Mouse (Mus musculus): ENCODE measurements around the gene Ndufa9. TPM values are rescaled to one million over a fixed set of nuclear protein-coding genes. Genes with fewer than 3 reads are reported as not detected.

Ndufa9 gene
- polyA plus RNA-seq, 1 experiment from 2014 or later: 299 TPM

DNA sequence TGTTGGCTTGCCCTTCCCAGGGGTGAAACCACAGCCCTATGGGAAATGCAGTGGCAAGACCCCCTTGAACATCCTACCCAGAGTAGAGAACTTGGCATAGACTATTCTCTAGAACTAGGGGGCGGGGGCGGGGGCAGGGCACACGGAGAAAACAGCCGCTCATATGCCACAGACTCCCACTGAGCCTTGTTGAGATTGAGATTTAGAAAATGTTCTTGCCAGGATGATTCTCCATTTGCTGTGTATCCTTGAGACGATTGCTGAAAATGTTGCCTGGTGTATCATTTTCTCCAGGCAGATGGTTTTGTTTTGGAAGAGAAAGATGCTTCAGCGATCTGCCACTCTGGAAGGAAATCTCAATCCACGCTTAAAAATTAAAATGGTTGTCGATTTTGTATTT is 40.4 kb downstream of the Ndufa9 start:
- ATAC-seq (replicated peaks; ENCODE audit: insufficient number of reproducible peaks, low FRiP score, low TSS enrichment): no peak
- H3K4me2 ChIP-seq: no peak overlapping the region
- no peak overlapping the region for H3K27ac ChIP-seq (ENCODE audit: low read depth, low read length)
- no peaks in the 10 kb centered on the region for H3K4me1 ChIP-seq (ENCODE audit: control insufficient read depth, insufficient read depth, low read length)
- no peaks in the 10 kb centered on the region for H3K27me3 ChIP-seq (ENCODE audit: control insufficient read depth, insufficient read depth, low read length)
- H3K9me3 ChIP-seq (replicated peaks; ENCODE audit: control insufficient read depth, low read length): no peaks in the 10 kb centered on the region
- no peak overlapping the region for H3K9ac ChIP-seq (ENCODE audit: low read depth, low read length)
- WGBS (ENCODE audit: insufficient replicate concordance): 79% methylated on average over 8 of the region's 8 CpGs
- no peaks in the 10 kb centered on the region for H3K36me3 ChIP-seq (ENCODE audit: control insufficient read depth, insufficient read depth, low read length)
- no peak overlapping the region for H3K4me3 ChIP-seq (ENCODE audit: low read depth, low read length)

DNA sequence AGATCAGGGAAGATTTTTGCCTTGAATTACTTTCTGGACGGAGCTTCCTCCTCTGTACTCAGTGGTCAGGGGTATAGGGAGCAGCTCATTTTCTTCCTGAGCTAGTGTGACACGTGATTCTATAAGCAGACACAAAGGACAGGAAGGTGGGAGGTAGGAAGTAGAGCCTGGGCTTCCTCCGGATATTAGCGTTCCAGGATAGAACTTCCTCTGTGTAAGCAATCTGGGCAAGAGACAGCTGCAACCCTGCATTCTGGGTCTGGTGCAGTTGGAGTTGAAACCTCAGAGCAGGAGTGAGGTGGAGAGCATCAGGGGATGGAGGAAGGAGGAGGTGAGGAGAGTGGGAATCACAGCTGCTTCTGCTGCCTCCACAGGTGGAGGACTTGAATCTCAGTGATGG is 40.8 kb downstream of the Ndufa9 start:
- Histone ChIP-seq H3K4me3 (ENCODE audit: low read depth, low read length) (no peak overlapping the region), H3K4me2 (no peak overlapping the region), H3K9ac (ENCODE audit: low read depth, low read length) (no peak overlapping the region), H3K36me3 (ENCODE audit: control insufficient read depth, insufficient read depth, low read length) (no peaks in the 10 kb centered on the region), H3K27ac (ENCODE audit: low read depth, low read length) (no peak overlapping the region), H3K27me3 (ENCODE audit: control insufficient read depth, insufficient read depth, low read length) (no peaks in the 10 kb centered on the region), H3K9me3 (replicated peaks; ENCODE audit: control insufficient read depth, low read length) (no peaks in the 10 kb centered on the region), H3K4me1 (ENCODE audit: control insufficient read depth, insufficient read depth, low read length) (no peaks in the 10 kb centered on the region)
- 53% methylated on average over 4 of the region's 4 CpGs for WGBS (ENCODE audit: insufficient replicate concordance)
- no peak for ATAC-seq (replicated peaks; ENCODE audit: insufficient number of reproducible peaks, low FRiP score, low TSS enrichment)

DNA sequence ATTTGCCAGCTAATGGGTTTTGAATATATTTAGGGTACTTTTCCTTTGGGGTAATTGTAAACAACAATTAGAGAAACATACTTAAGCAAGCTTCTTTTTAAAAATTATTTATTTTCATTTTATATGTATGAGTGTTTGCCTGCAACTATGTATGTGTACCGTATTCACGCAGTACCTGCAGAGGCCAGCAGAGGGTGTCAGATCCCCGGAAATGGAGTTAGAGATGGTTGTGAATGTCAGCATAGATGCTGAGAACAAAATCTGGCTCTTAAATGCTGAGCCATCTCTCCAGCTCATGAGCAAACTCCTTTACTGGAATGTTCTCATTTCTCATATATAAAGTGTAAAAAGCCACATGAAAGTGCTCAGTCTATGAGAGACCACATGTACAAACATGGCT is 42.2 kb downstream of the Ndufa9 start:
- H3K27me3 ChIP-seq (ENCODE audit: control insufficient read depth, insufficient read depth, low read length): no peaks in the 10 kb centered on the region
- no peaks in the 10 kb centered on the region for H3K4me1 ChIP-seq (ENCODE audit: control insufficient read depth, insufficient read depth, low read length)
- 80% methylated on average over 3 of the region's 3 CpGs for WGBS (ENCODE audit: insufficient replicate concordance)

DNA sequence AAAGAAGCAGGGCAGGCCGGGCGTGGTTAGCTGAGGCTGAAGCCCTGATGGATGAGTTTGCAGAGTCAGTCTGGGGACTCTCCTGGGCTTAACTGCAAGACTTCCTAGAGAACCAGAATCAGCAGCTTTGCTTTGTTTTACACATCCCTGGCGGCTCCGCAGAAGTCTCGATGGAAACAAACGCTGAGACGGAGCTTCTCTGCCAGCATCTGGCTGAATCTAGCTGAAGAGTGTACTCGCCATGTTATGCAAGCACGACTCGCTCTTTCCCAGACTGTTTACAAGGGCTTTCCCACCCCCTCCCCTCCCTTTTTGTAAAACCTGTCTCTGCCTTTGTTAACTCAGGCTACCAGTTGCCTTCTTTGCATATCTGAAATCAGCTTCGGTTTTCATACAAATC is 46.0 kb downstream of the Ndufa9 start:
- ATAC-seq (replicated peaks; ENCODE audit: insufficient number of reproducible peaks, low FRiP score, low TSS enrichment): no peak
- Histone ChIP-seq H3K4me3 (ENCODE audit: low read depth, low read length) (no peak overlapping the region), H3K9ac (ENCODE audit: low read depth, low read length) (no peak overlapping the region), H3K9me3 (replicated peaks; ENCODE audit: control insufficient read depth, low read length) (no peaks in the 10 kb centered on the region), H3K27me3 (ENCODE audit: control insufficient read depth, insufficient read depth, low read length) (no peaks in the 10 kb centered on the region), H3K36me3 (ENCODE audit: control insufficient read depth, insufficient read depth, low read length) (no peaks in the 10 kb centered on the region), H3K27ac (ENCODE audit: low read depth, low read length) (no peak overlapping the region), H3K4me2 (no peak overlapping the region), H3K4me1 (ENCODE audit: control insufficient read depth, insufficient read depth, low read length) (no peaks in the 10 kb centered on the region)
- 29% methylated on average over 11 of the region's 11 CpGs for WGBS (ENCODE audit: insufficient replicate concordance)

More for the DNA sequence above, 42.2 kb downstream of the Ndufa9 start:
- H3K27ac ChIP-seq (ENCODE audit: low read depth, low read length): no peak overlapping the region
- no peak overlapping the region for H3K4me3 ChIP-seq (ENCODE audit: low read depth, low read length)
- no peak overlapping the region for H3K9ac ChIP-seq (ENCODE audit: low read depth, low read length)
- no peaks in the 10 kb centered on the region for H3K9me3 ChIP-seq (replicated peaks; ENCODE audit: control insufficient read depth, low read length)
- H3K4me2 ChIP-seq: no peak overlapping the region
- no peaks in the 10 kb centered on the region for H3K36me3 ChIP-seq (ENCODE audit: control insufficient read depth, insufficient read depth, low read length)
- no peak for ATAC-seq (replicated peaks; ENCODE audit: insufficient number of reproducible peaks, low FRiP score, low TSS enrichment)

DNA sequence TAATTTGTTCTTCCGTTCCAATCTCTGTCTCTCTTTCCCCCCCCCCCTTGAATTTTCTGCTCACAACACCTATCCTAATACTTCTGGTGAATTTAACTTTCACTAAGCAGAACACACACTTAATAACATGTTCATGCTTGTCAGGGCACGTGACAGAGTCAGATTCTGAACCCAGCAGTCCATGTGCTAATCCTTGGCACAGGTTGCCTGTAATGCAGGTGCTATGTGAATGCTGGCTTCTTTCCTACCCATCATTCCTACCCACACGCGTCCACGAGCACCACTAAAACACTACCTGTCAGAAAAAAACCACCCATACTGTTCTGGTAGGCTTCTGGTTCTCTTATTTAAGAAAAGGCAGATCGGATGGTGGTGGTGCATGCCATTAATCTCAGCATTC is 54.2 kb downstream of the Ndufa9 start:
- Histone ChIP-seq H3K4me2 (no peak overlapping the region), H3K27me3 (ENCODE audit: control insufficient read depth, insufficient read depth, low read length) (no peaks in the 10 kb centered on the region), H3K4me1 (ENCODE audit: control insufficient read depth, insufficient read depth, low read length) (no peaks in the 10 kb centered on the region), H3K27ac (ENCODE audit: low read depth, low read length) (no peak overlapping the region), H3K9me3 (replicated peaks; ENCODE audit: control insufficient read depth, low read length) (no peaks in the 10 kb centered on the region; the same call in 1 of the 2 replicates), H3K36me3 (ENCODE audit: control insufficient read depth, insufficient read depth, low read length) (no peaks in the 10 kb centered on the region), H3K9ac (ENCODE audit: low read depth, low read length) (no peak overlapping the region), H3K4me3 (ENCODE audit: low read depth, low read length) (no peak overlapping the region)
- ATAC-seq (replicated peaks; ENCODE audit: insufficient number of reproducible peaks, low FRiP score, low TSS enrichment): no peak
- 77% methylated on average over 6 of the region's 6 CpGs for WGBS (ENCODE audit: insufficient replicate concordance)

DNA sequence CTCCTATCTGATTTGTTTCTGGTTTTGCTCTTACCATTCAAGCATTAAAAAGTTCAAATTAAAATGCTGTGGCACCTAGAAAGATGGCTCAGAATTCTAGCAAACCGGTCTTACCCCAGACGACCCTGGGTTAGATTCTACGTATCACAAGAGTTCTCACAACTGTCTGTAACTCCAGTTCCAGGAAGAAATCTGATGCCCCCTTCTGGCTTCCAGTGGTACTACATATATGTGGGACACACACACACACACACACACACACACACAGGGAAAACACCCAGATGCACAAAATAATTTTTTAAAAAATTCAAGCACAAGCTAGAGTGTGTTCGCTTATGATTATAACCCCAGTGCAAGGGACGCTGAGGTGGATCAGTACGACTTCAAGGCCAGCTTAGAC is 55.2 kb downstream of the Ndufa9 start:
- H3K4me1 ChIP-seq (ENCODE audit: control insufficient read depth, insufficient read depth, low read length): no peaks in the 10 kb centered on the region
- H3K4me2 ChIP-seq: no peak overlapping the region
- H3K9ac ChIP-seq (ENCODE audit: low read depth, low read length): no peak overlapping the region
- H3K27ac ChIP-seq (ENCODE audit: low read depth, low read length): no peak overlapping the region
- H3K36me3 ChIP-seq (ENCODE audit: control insufficient read depth, insufficient read depth, low read length): no peaks in the 10 kb centered on the region
- H3K4me3 ChIP-seq (ENCODE audit: low read depth, low read length): no peak overlapping the region
- 90% methylated on average over 6 of the region's 6 CpGs for WGBS (ENCODE audit: insufficient replicate concordance)
- no peak for ATAC-seq (replicated peaks; ENCODE audit: insufficient number of reproducible peaks, low FRiP score, low TSS enrichment)
- H3K9me3 ChIP-seq (replicated peaks; ENCODE audit: control insufficient read depth, low read length): no peaks in the 10 kb centered on the region; the same call in 1 of the 2 replicates
- no peaks in the 10 kb centered on the region for H3K27me3 ChIP-seq (ENCODE audit: control insufficient read depth, insufficient read depth, low read length)

DNA sequence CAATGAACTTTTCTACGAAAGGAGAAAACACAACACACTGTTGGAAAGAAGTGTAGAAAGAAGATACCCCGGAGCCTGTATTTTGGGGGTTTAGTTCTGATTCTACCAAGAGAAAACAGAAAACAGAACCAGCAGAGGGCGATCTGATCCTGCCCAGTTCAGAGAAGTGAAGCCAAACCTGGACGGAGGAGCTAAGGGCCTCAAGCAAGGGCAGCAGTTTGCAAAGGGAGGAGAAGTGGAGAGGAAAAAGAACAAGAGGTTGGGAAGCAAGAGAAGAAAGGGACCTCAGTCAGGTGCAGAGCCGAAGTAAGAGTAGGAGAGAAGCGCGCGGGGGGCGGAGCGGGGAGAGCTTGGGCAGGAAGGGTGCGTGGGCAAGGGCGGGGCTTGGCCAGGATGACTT is 57.0 kb downstream of the Ndufa9 start:
- Histone ChIP-seq H3K9ac (ENCODE audit: low read depth, low read length) (no peak overlapping the region), H3K4me3 (ENCODE audit: low read depth, low read length) (peak overlapping the region; percentile 28), H3K4me1 (ENCODE audit: control insufficient read depth, insufficient read depth, low read length) (no peaks in the 10 kb centered on the region), H3K9me3 (replicated peaks; ENCODE audit: control insufficient read depth, low read length) (no peaks in the 10 kb centered on the region; the same call in 1 of the 2 replicates), H3K27me3 (ENCODE audit: control insufficient read depth, insufficient read depth, low read length) (no peaks in the 10 kb centered on the region), H3K36me3 (ENCODE audit: control insufficient read depth, insufficient read depth, low read length) (no peaks in the 10 kb centered on the region), H3K4me2 (peak overlapping the region; percentile 54), H3K27ac (ENCODE audit: low read depth, low read length) (no peak overlapping the region)
- WGBS (ENCODE audit: insufficient replicate concordance): 28% methylated on average over 12 of the region's 12 CpGs
- ATAC-seq (replicated peaks; ENCODE audit: insufficient number of reproducible peaks, low FRiP score, low TSS enrichment): no peak

DNA sequence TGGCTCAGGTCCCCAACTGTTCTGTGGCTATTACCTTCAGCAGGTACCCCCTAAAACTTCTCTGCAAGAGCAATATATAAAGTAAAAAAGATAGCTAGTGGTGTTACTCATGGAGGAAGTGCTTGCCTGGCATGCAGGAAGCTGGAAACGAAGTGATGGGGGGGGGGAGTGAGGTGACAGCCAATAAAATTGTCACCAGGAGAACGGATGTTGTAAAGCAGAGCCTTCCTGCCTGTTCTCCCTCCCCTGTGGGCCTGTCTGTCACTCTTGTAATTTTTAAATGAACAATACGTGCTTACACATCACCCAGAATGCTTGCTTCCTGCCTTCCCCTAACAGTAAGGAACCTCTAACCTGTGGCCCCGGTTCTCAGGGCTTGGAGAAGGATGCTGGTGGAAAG is 57.4 kb downstream of the Ndufa9 start:
- 32% methylated on average over 4 of the region's 4 CpGs for WGBS (ENCODE audit: insufficient replicate concordance)
- H3K4me2 ChIP-seq: no peak overlapping the region

DNA sequence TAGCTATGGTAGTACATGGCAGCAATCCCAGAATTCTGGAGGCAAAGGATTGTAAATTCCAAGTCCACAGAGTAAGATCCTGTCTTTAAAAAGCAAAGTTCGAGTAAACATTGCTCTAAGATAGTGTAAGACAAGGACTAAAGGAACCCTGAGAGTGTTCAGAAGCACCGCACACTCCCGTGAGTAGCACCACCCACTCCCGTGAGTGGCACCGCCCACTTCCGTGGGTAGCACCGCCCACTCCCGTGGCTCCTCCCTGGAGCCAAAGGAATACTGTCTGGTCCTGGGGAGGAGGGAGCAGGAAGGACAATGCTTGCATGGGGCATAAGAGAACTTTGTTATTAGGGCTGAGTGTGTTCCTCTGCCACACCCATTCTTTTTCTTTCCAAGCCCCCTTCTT is 60.1 kb downstream of the Ndufa9 start:
- ATAC-seq (replicated peaks; ENCODE audit: insufficient number of reproducible peaks, low FRiP score, low TSS enrichment): no peak
- no peaks in the 10 kb centered on the region for H3K36me3 ChIP-seq (ENCODE audit: control insufficient read depth, insufficient read depth, low read length)
- H3K27ac ChIP-seq (ENCODE audit: low read depth, low read length): no peak overlapping the region
- peaks cover 3% of the 10 kb centered on the region; the same call in 1 of the 2 replicates for H3K4me1 ChIP-seq (ENCODE audit: control insufficient read depth, insufficient read depth, low read length)
- no peak overlapping the region for H3K9ac ChIP-seq (ENCODE audit: low read depth, low read length)
- no peaks in the 10 kb centered on the region; the same call in 1 of the 2 replicates for H3K9me3 ChIP-seq (replicated peaks; ENCODE audit: control insufficient read depth, low read length)
- WGBS (ENCODE audit: insufficient replicate concordance): 68% methylated on average over 8 of the region's 8 CpGs
- no peak overlapping the region for H3K4me3 ChIP-seq (ENCODE audit: low read depth, low read length)
- H3K27me3 ChIP-seq (ENCODE audit: control insufficient read depth, insufficient read depth, low read length): no peaks in the 10 kb centered on the region
- H3K4me2 ChIP-seq: no peak overlapping the region

More for the DNA sequence above, 57.4 kb downstream of the Ndufa9 start:
- Histone ChIP-seq H3K4me1 (ENCODE audit: control insufficient read depth, insufficient read depth, low read length) (no peaks in the 10 kb centered on the region), H3K9me3 (replicated peaks; ENCODE audit: control insufficient read depth, low read length) (no peaks in the 10 kb centered on the region; the same call in 1 of the 2 replicates), H3K9ac (ENCODE audit: low read depth, low read length) (no peak overlapping the region), H3K27ac (ENCODE audit: low read depth, low read length) (no peak overlapping the region), H3K4me3 (ENCODE audit: low read depth, low read length) (no peak overlapping the region), H3K27me3 (ENCODE audit: control insufficient read depth, insufficient read depth, low read length) (no peaks in the 10 kb centered on the region), H3K36me3 (ENCODE audit: control insufficient read depth, insufficient read depth, low read length) (no peaks in the 10 kb centered on the region)
- no peak for ATAC-seq (replicated peaks; ENCODE audit: insufficient number of reproducible peaks, low FRiP score, low TSS enrichment)

Measured in heart, embryonic 11.5 days (tissue).